18 mouse cellular contexts compared by ENCODE assay signal in the genomic region with DNA sequence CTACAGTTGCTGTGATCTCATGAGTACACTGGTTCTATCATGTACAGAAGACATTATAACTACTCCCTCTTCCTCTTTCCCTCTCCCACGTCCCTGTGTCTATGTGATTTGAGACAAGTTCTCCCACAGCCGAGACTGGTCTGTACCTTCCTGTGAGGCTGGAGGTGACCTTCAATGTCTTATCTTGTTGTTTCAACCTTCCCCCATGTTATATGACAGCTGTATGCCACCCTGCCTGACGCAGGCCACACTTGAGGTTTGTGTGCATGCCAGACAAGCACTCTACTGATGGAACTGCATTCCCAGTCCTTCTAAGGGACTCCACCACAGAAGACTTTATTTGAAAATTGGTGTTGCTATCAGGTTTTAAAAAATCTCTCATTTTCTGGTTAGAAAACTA.
"Had no signal": no experiment of that assay in that cellular context is flagged by ENCODE, and none has a peak within 500 bp of the region (broad histone marks: within the 10 kb centered on the region; RNA-seq: fewer than 3 reads in every experiment).

No protein-coding gene starts in this region.

- H3K36me3 ChIP-seq: liver, embryonic 15.5 days; midbrain, embryonic 10.5 days; midbrain, embryonic 13.5 days had no signal

- H3K4me2 ChIP-seq: liver, embryonic 11.5 days; liver, embryonic 15.5 days; lung, embryonic 14.5 days; midbrain, embryonic 13.5 days had no signal

- H3K9me3 ChIP-seq: liver, embryonic 15.5 days; megakaryocyte, embryonic 14.5 days; midbrain, embryonic 10.5 days; midbrain, embryonic 13.5 days had no signal

- ATAC-seq: lung, postnatal 0 days; midbrain, embryonic 13.5 days; midbrain, embryonic 16.5 days had no signal

- H3K27me3 ChIP-seq: liver, embryonic 15.5 days; megakaryocyte, embryonic 14.5 days; midbrain, embryonic 13.5 days had no signal

- H3K4me1 ChIP-seq: liver, embryonic 15.5 days had no signal

- H3K9ac ChIP-seq: liver, embryonic 15.5 days; lung, embryonic 14.5 days; midbrain, embryonic 13.5 days had no signal

- H3K27ac ChIP-seq: kidney, postnatal 0 days; layer of hippocampus, adult 2 months; left cerebral cortex, adult 2 months; macrophage; midbrain, embryonic 10.5 days; midbrain, embryonic 13.5 days had no signal

- DNase-seq: kidney, adult 2 months; kidney, postnatal 25 days; layer of hippocampus, adult 9-11 months; layer of hippocampus, postnatal 36 days; lung, embryonic 14.5 days; thymus, adult 18-20 months; thymus, postnatal 36 days had no signal

- H3K4me3 ChIP-seq: layer of hippocampus, adult 2 months; left cerebral cortex, adult 2 months; liver, embryonic 15.5 days; megakaryocyte, embryonic 14.5 days; midbrain, embryonic 10.5 days; midbrain, embryonic 13.5 days had no signal
